Comparison of ENCODE assay signal across 14 mouse cellular contexts in genomic region chr9:123430973-123431372, GRCm38 (mm10). TPM values are rescaled to one million over a fixed set of nuclear protein-coding genes. Genes with fewer than 3 reads are reported as not detected.
DNase-seq lines count a peak whose midpoint lies in the region; ATAC-seq and TF ChIP-seq lines count a peak whose summit lies in the region.
"Had no signal": no experiment of that assay in that cellular context is flagged by ENCODE, and none has a peak within 500 bp of the region (broad histone marks: within the 10 kb centered on the region; RNA-seq: fewer than 3 reads in every experiment).

No protein-coding gene starts in this region.

- H3K36me3 ChIP-seq in hindbrain, postnatal 0 days (ENCODE audit: insufficient read depth, low read length), result peaks cover 9% of the 10 kb centered on the region
- H3K36me3 ChIP-seq in hindbrain, embryonic 14.5 days (replicated peaks; ENCODE audit: control insufficient read depth, insufficient read depth), result peaks cover 38% of the 10 kb centered on the region
- peaks cover 8% of the 10 kb centered on the region; the same call in 1 of the 2 replicates for H3K36me3 ChIP-seq in neural tube, embryonic 12.5 days

- no peaks in the 10 kb centered on the region for H3K9me3 ChIP-seq in hindbrain, postnatal 0 days (ENCODE audit: low read length)
- H3K9me3 ChIP-seq in hindbrain, embryonic 14.5 days (ENCODE audit: control insufficient read depth, low read length), result no peaks in the 10 kb centered on the region
- no peaks in the 10 kb centered on the region for H3K9me3 ChIP-seq in neural tube, embryonic 12.5 days

- no peak for ATAC-seq in hindbrain, postnatal 0 days
- no peak for ATAC-seq in hindbrain, embryonic 14.5 days (ENCODE audit: low FRiP score)
- peak; percentile 61; the same call in 1 of the 2 replicates for ATAC-seq in neural tube, embryonic 12.5 days (ENCODE audit: low FRiP score, low read depth)
- ATAC-seq: forebrain, embryonic 16.5 days had no signal

- no peaks in the 10 kb centered on the region for H3K27me3 ChIP-seq in hindbrain, postnatal 0 days (ENCODE audit: insufficient read depth, low read length)
- no peaks in the 10 kb centered on the region for H3K27me3 ChIP-seq in hindbrain, embryonic 14.5 days (ENCODE audit: control insufficient read depth, insufficient read depth, low read length)
- no peaks in the 10 kb centered on the region for H3K27me3 ChIP-seq in neural tube, embryonic 12.5 days (replicated peaks)

- H3K27ac ChIP-seq in hindbrain, postnatal 0 days, result no peak overlapping the region
- no peak overlapping the region for H3K27ac ChIP-seq in hindbrain, embryonic 14.5 days
- H3K27ac ChIP-seq in neural tube, embryonic 12.5 days, result no peak overlapping the region
- H3K27ac ChIP-seq: gastrocnemius, adult 2 months had no signal

- no peak for TF ChIP-seq CTCF in hindbrain, postnatal 0 days (IDR thresholded peaks at IDR 0.05; ENCODE audit: low read depth)

- no peaks in the 10 kb centered on the region for H3K4me1 ChIP-seq in hindbrain, postnatal 0 days (ENCODE audit: insufficient read depth, low read length)
- H3K4me1 ChIP-seq in hindbrain, embryonic 14.5 days (replicated peaks; ENCODE audit: control insufficient read depth, insufficient read depth, low read length), result no peaks in the 10 kb centered on the region
- peaks cover 4% of the 10 kb centered on the region; the same call in 1 of the 2 replicates for H3K4me1 ChIP-seq in neural tube, embryonic 12.5 days

- DNase-seq in hindbrain, postnatal 0 days (ENCODE audit: low spot score), result peak; percentile 12
- DNase-seq in hindbrain, embryonic 14.5 days (ENCODE audit: low spot score), result no peak
- no peak for DNase-seq in neural tube, embryonic 10.5 days (ENCODE audit: extremely low spot score, low spot score)
- peak; percentile 61 for DNase-seq in lung, postnatal 36 days
- DNase-seq in thymus, postnatal 25 days, result no peak
- no peak for DNase-seq in adrenal gland, adult 8-10 months
- DNase-seq: cerebellum, adult 18-20 months; gastrocnemius, adult 2 months; heart, postnatal 36 days; kidney, adult 2 months; kidney, postnatal 4 days; thymus, postnatal 36 days had no signal

- H3K9ac ChIP-seq in hindbrain, postnatal 0 days (replicated peaks; ENCODE audit: low read length), result no peak overlapping the region
- no peak overlapping the region for H3K9ac ChIP-seq in hindbrain, embryonic 14.5 days
- H3K9ac ChIP-seq in neural tube, embryonic 12.5 days, result no peak overlapping the region

- no peak overlapping the region for H3K4me2 ChIP-seq in hindbrain, postnatal 0 days (ENCODE audit: low read depth, low read length)
- H3K4me2 ChIP-seq in hindbrain, embryonic 14.5 days (replicated peaks), result no peak overlapping the region
- H3K4me2 ChIP-seq in neural tube, embryonic 12.5 days (replicated peaks), result no peak overlapping the region

- no peak overlapping the region for H3K4me3 ChIP-seq in hindbrain, postnatal 0 days (ENCODE audit: low read length)
- H3K4me3 ChIP-seq in hindbrain, embryonic 14.5 days (replicated peaks; ENCODE audit: low read length), result no peak overlapping the region
- H3K4me3 ChIP-seq in neural tube, embryonic 12.5 days, result no peak overlapping the region
- H3K4me3 ChIP-seq: gastrocnemius, adult 2 months had no signal

RNA-seq across cellular contexts. Expression of gene Limd1, which starts 47.5 kb away (rescaled TPM):
- 29.7 and 30.3 TPM in 2 replicates for total RNA-seq in hindbrain, postnatal 0 days (2014; rRNA removed)
- polyA plus RNA-seq in hindbrain, postnatal 0 days (2015; fragmentation: Nextera tagmentation; extraction: Ambion mirVana), result 11.1 and 11.4 TPM in 2 replicates
- polyA plus RNA-seq in hindbrain, embryonic 14.5 days (2014; fragmentation: Nextera tagmentation; extraction: Ambion mirVana), result 14.1 and 15.5 TPM in 2 replicates
- 35.6 and 37.3 TPM in 2 replicates for polyA plus RNA-seq in neural tube, embryonic 12.5 days (2016; fragmentation: Nextera tagmentation; extraction: Ambion mirVana)
- total RNA-seq in adrenal gland, adult 8-10 months (2022), result 10 to 100 TPM; 31.3 to 33.8 (median 31.9) TPM

Comparison
In these comparisons a context has a peak if more than half of its experiments do, and no peak if none do; other contexts are left out.
1. DNase-seq: peak in hindbrain, postnatal 0 days (single experiment) and lung, postnatal 36 days (single experiment); none in hindbrain, embryonic 14.5 days (single experiment), neural tube, embryonic 10.5 days (single experiment), thymus, postnatal 25 days (single experiment) and adrenal gland, adult 8-10 months (single experiment).